Mouse (Mus musculus) midbrain, embryonic 16.5 days (tissue): ENCODE results near the gene Fyttd1. TPM values are rescaled to one million over a fixed set of nuclear protein-coding genes. Genes with fewer than 3 reads are reported as not detected.
A peak's percentile ranks its signal among the peaks of the same experiment; 100 is the strongest.
"Not testable (repeated sequence)": the region's sequence is repeated elsewhere in the genome, so short reads cannot be mapped to it uniquely, and the experiment has no call there.

Experiments used
- ATAC-seq: fragments of 200-750 bp; cut with Nextera tagmentation; 2 replicates; pipeline ENCODE4 v1.8.0; 2017; ENCODE audit warnings: moderate TSS enrichment
- H3K27ac ChIP-seq: fragments of 300-500 bp; sonication (generic); 2 replicates; pipeline ENCODE4 v1.5.1; 2014; ENCODE audit warnings: mild to moderate bottlenecking, low read length, mixed read lengths
- H3K27me3 ChIP-seq: fragments of 300-500 bp; sonication (generic); 2 replicates; pipeline ENCODE4 v1.6.1; 2014; ENCODE audit warnings: low read depth, low read length, mixed read lengths; ENCODE audit not compliant: control insufficient read depth, insufficient read depth
- H3K36me3 ChIP-seq: fragments of 300-500 bp; sonication (generic); 2 replicates; pipeline ENCODE4 v1.6.1; 2014; ENCODE audit warnings: mild to moderate bottlenecking, low read length, moderate library complexity, mixed read lengths; ENCODE audit not compliant: control insufficient read depth, insufficient read depth
- H3K4me1 ChIP-seq: fragments of 300-500 bp; sonication (generic); 2 replicates; pipeline ENCODE4 v1.6.1; 2014; ENCODE audit warnings: mild to moderate bottlenecking, low read length, mixed read lengths; ENCODE audit not compliant: control insufficient read depth, insufficient read depth
- H3K4me2 ChIP-seq: fragments of 300-500 bp; sonication (generic); 2 replicates; pipeline ENCODE4 v1.6.1; 2014; ENCODE audit warnings: mild to moderate bottlenecking, low read length, mixed read lengths
- H3K4me3 ChIP-seq: fragments of 300-500 bp; sonication (generic); 2 replicates; pipeline ENCODE4 v1.5.1; 2014; ENCODE audit warnings: low read depth, mild to moderate bottlenecking, low read length, moderate library complexity, mixed read lengths
- H3K9ac ChIP-seq: fragments of 300-500 bp; sonication (generic); 2 replicates; pipeline ENCODE4 v1.6.1; 2014; ENCODE audit warnings: low read depth, low read length, mixed read lengths
- H3K9me3 ChIP-seq: fragments of 300-500 bp; sonication (generic); replicated peaks from 2 replicates; pipeline ENCODE4 v1.6.1; 2014; ENCODE audit warnings: mild to moderate bottlenecking, low read length, mixed read lengths; ENCODE audit not compliant: control insufficient read depth, poor library complexity, severe bottlenecking
- WGBS: fragments of 180-500 bp; shearing (Covaris S2); extraction: QIAGEN DNeasy Blood & Tissue Kit; methylation state at CpG from one replicate; pipeline ENCODE4 v1.1.7; 2014; 5-methylcytosine and 5-hydroxymethylcytosine counted together
- polyA plus RNA-seq: library from polyadenylated mRNA; unstranded; fragments of >200 nt; fragmentation: Nextera tagmentation; extraction: Ambion mirVana; gene quantifications from 2 replicates; pipeline ENCODE4 v1.2.1, GENCODE M21; 2015

The Fyttd1 gene
- polyA plus RNA-seq, 1 experiment from 2014 or later: 119 TPM

DNA sequence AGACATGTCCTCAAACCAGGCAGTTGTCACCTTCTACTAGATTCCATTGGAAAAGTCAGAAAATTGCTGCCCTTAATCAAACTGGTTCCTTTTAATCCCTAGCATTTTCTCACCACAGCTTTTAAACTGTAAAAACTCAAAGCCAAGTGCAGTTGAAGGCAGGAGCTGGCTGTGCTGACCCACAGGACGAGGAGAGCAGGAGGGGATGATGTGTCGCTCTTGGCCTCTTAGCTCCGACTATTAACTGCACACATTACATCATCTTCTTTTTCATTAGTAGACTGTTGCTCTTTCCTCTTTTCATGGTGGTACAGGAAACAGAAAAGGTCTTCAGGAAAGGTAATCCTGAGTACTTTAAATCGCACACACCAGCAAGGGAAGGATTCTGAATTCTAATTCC lies 18.9 kb upstream of the Fyttd1 start:
- Histone ChIP-seq H3K4me2 (no peak overlapping the region), H3K27me3 (no peaks in the 10 kb centered on the region), H3K36me3 (peaks cover 2% of the 10 kb centered on the region), H3K9ac (no peak overlapping the region), H3K9me3 (no peaks in the 10 kb centered on the region), H3K4me3 (no peak overlapping the region), H3K27ac (no peak overlapping the region), H3K4me1 (no peaks in the 10 kb centered on the region)
- no peak for ATAC-seq
- WGBS: 82% methylated on average over 4 of the region's 4 CpGs

DNA sequence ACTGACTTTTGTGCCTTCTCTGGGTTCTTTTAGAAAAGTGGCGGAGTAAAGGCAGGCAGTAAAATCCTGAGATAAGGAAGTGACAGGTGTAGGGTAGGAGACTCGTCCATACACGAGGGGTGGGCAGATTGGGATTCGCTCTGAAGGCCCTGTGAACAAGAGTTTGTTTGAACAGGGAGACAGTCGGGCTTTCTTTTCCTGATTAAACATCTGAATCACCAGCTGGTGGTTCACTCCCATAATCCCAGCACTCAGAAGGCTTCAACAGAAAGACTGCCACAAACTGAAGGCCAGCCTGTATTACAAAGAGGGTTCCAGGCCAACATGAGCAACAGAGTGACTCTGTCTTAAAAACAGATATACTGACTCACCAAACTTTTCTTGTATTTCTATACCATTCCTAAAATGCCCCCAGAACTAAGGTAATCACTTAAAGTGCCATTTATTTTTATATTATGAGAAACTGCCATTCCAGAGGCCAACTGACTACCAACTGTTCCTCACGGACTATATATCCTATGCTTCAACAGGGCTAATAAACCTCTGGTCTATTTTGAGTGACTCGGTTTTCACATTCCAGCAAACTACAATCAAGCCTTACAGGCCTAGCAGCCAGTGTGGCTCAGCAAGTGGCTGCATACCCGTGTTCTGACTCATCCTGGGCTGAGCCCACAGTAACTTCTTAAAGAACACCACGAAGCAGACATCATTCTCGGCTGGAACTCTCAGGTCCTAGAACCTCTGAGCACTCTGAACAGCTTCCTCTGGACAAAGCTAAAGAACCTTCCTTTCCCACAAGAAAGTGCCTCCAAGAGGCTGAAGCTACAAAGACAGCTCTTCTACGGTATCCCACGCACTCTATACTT lies 18.3 kb upstream of the Fyttd1 start:
- Histone ChIP-seq H3K27ac (no peak overlapping the region), H3K27me3 (no peaks in the 10 kb centered on the region), H3K4me1 (no peaks in the 10 kb centered on the region), H3K9ac (no peak overlapping the region), H3K36me3 (peaks cover 2% of the 10 kb centered on the region), H3K9me3 (no peaks in the 10 kb centered on the region), H3K4me3 (no peak overlapping the region), H3K4me2 (no peak overlapping the region)
- no peak for ATAC-seq
- WGBS: 77% methylated on average over 12 of the region's 12 CpGs

DNA sequence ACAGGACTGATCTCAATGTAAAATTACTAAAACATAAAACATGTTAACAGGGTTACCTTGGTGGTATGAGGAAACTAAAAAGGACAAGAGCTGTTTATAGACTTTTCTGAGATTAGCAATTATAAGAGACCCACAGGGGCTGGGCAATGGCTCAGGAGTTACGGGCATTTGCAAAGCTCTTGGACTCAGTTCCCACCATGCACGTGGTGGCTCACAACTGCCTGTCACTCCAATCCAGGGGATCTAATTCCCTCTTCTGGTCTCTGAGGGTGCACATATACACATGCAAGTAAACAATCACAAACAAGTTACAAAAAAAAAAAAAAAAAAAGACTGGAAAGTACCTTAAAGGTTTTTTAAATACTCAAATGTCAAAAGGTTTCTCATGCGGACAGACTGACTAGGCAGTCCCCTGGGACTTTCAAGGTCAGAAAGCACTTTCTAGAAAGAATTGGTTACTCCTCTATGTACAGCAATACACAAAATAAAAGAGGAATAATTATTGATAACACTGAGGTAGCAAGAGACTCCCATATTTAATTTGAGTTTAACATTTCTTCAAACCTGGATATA lies 15.4 kb upstream of the Fyttd1 start:
- Histone ChIP-seq H3K9ac (no peak overlapping the region), H3K36me3 (peaks cover 2% of the 10 kb centered on the region), H3K4me2 (no peak overlapping the region), H3K4me1 (peaks cover 6% of the 10 kb centered on the region), H3K27ac (no peak overlapping the region), H3K4me3 (no peak overlapping the region), H3K9me3 (no peaks in the 10 kb centered on the region), H3K27me3 (no peaks in the 10 kb centered on the region)
- ATAC-seq: no peak
- WGBS: 94% methylated on average over 3 of the region's 3 CpGs

DNA sequence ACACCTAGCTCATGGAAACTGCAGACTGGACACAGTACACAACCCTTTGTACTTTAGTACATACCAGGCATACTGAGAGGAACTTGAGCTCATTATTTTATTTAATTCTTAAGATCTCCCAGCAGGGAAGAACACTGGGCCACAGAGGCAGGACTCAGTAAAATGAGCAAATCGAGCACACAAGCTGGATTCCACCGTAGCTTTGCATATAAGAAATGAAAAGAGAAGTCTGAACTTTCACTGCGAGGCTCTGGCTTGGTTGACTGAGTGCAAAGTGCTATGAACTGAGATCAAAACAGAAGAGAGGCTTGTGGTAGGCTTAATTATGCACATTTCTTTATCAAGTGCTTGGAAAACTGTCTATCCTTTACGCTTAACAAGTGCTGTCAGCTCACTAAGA lies 11.9 kb upstream of the Fyttd1 start:
- 63% methylated on average over 4 of the region's 4 CpGs for WGBS
- H3K9ac ChIP-seq: no peak overlapping the region

DNA sequence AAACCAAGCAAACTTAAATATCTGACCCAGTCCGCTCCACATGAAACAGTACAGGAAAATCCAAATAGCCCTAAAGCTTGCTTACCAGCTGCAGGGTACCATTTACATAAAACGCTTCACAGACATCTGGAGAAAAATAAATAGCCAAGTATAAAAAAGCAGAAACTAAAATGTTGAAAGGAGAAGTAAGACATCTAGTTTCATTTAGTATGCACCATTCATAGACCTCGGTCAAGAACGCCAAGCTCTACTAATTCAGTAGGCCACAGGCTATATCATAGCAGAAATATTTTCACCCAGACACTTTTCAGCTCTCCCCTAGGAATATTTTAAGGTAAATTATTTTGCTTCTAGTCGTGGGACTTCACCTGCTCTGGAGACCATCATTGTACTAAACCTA lies 10.6 kb upstream of the Fyttd1 start:
- Histone ChIP-seq H3K36me3 (no peaks in the 10 kb centered on the region; the same call in 1 of the 2 replicates), H3K4me1 (peaks cover 18% of the 10 kb centered on the region), H3K9ac (no peak overlapping the region), H3K27ac (no peak overlapping the region), H3K9me3 (no peaks in the 10 kb centered on the region), H3K4me2 (peak overlapping the region; percentile 76), H3K4me3 (no peak overlapping the region), H3K27me3 (no peaks in the 10 kb centered on the region)
- no peak for ATAC-seq
- 86% methylated on average over 5 of the region's 5 CpGs for WGBS

More for the DNA sequence above, 11.9 kb upstream of the Fyttd1 start:
- Histone ChIP-seq H3K9me3 (no peaks in the 10 kb centered on the region), H3K36me3 (peaks cover 2% of the 10 kb centered on the region), H3K4me3 (no peak overlapping the region), H3K27me3 (no peaks in the 10 kb centered on the region), H3K4me1 (peaks cover 18% of the 10 kb centered on the region), H3K4me2 (no peak overlapping the region), H3K27ac (no peak overlapping the region)
- no peak for ATAC-seq

DNA sequence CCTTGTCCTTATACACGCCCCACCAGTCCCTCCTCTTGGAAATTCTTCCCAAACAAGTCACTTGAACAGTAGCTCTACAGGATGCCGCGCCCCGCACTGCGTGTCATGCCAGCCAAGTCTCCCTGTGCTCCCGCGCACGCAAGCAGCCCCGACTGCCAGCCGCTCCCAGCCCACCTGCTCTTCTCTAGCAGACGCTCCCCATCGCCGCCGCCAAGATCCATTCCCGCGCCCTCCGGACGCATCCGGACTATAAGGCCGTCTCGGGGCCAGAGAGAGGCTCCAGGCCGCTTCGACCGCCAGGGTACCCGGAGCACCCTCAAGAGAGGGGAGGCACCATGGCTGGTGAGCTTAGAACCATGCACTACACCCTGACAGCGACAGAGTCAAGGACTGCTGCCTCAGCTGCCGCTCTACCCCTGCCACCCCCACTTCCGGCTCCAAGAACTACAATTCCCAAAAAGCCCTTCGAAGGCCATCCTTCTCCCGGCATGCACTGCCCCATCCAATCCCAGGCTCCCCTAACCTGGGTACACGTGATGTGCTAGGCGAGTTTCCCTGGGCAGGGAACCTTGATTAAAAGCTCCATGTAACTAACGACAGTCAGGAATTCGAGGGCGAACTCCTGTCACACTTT lies 9.3 kb upstream of the Fyttd1 start:
- Histone ChIP-seq H3K36me3 (no peaks in the 10 kb centered on the region; the same call in 1 of the 2 replicates), H3K27me3 (no peaks in the 10 kb centered on the region), H3K9ac (peak overlapping the region; percentile 90), H3K4me3 (peak overlapping the region; percentile 92), H3K4me1 (peaks cover 18% of the 10 kb centered on the region), H3K4me2 (peak overlapping the region; percentile 76), H3K27ac (peak overlapping the region; percentile 95), H3K9me3 (no peaks in the 10 kb centered on the region)
- ATAC-seq: peak; percentile 100
- under 1% methylated on average over 35 of the region's 35 CpGs for WGBS

DNA sequence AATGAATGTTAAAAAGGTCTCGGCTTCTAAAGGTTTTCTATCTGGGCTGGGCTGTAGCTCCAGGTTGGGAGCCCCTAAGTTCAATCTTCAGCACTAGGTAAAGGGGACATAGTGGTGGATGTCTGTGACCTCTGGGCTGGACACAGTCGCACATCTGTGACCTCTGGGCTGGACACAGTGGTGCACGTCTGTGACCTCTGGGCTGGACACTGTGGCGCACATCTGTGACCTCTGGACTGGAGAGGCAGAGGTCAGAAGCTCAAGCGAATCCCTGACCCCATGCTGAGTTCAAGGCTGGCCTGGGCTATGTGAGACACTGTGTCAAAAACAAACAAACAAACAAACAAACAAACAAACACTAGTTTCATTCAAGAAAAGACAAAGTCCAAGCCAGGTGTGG lies 7.1 kb upstream of the Fyttd1 start:
- 64% methylated on average over 5 of the region's 5 CpGs for WGBS

DNA sequence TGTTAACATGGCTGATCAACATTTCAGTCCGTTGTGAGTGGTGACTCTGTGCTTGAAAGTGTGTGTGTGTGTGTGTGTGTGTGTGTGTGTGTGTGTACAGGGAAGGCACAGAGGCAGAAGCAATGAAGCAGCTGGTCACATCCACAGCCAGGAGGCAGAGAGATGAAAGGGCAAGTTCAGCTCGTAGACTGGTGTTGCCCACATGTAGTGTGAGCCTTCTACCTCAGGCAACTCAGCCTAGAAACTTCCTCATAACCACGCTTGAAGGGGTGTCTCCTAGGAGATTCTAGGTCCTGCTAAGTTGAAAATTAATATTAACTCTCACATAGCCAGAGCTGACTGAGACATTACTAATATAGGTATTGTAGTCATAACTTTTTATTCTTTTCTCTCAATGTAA lies 3.9 kb upstream of the Fyttd1 start:
- Histone ChIP-seq H3K27ac (no peak overlapping the region), H3K4me1 (peaks cover 11% of the 10 kb centered on the region), H3K9ac (no peak overlapping the region), H3K36me3 (no peaks in the 10 kb centered on the region), H3K27me3 (no peaks in the 10 kb centered on the region), H3K4me2 (no peak overlapping the region), H3K4me3 (no peak overlapping the region), H3K9me3 (no peaks in the 10 kb centered on the region)
- ATAC-seq: no peak
- WGBS: 57% methylated on average over 3 of the region's 3 CpGs

More for the DNA sequence above, 7.1 kb upstream of the Fyttd1 start:
- Histone ChIP-seq H3K36me3 (no peaks in the 10 kb centered on the region), H3K9ac (no peak overlapping the region), H3K4me2 (no peak overlapping the region), H3K27me3 (no peaks in the 10 kb centered on the region), H3K27ac (no peak overlapping the region), H3K4me1 (peaks cover 18% of the 10 kb centered on the region), H3K9me3 (no peaks in the 10 kb centered on the region), H3K4me3 (no peak overlapping the region)
- no peak for ATAC-seq

DNA sequence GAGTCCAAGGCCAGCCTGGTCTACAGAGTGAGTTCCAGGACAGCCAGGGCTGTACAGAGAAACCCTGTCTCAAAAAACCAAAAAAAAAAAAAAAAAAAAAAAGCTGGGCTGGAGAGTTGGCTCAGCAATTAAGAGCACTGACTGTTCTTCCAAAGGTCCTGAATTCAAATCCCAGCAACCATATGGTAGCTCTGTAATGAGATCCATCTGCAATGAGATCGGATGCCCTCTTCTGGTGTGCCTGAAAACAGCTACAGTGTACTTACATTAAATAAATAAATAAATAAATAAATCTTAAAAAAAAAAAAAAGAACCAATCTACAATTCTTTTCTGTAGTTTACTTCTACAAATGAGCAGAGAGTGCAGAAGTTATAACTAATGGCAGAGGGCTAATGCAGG lies 2.0 kb upstream of the Fyttd1 start:
- H3K36me3 ChIP-seq, H3K9ac ChIP-seq, ATAC-seq, H3K4me3 ChIP-seq, H3K27ac ChIP-seq, H3K9me3 ChIP-seq, H3K27me3 ChIP-seq, H3K4me2 ChIP-seq: not testable (repeated sequence)
- 58% methylated on average over 1 of the region's 1 CpGs for WGBS
- peaks cover 23% of the 10 kb centered on the region for H3K4me1 ChIP-seq
